Mouse (Mus musculus): ENCODE results near the gene Tsg101. TPM values are rescaled to one million over a fixed set of nuclear protein-coding genes. Genes with fewer than 3 reads are reported as not detected.

The Tsg101 gene
- polyA plus RNA-seq (2016; fragmentation: Nextera tagmentation; extraction: Ambion mirVana), result 262 and 315 TPM in 2 replicates

DNA sequence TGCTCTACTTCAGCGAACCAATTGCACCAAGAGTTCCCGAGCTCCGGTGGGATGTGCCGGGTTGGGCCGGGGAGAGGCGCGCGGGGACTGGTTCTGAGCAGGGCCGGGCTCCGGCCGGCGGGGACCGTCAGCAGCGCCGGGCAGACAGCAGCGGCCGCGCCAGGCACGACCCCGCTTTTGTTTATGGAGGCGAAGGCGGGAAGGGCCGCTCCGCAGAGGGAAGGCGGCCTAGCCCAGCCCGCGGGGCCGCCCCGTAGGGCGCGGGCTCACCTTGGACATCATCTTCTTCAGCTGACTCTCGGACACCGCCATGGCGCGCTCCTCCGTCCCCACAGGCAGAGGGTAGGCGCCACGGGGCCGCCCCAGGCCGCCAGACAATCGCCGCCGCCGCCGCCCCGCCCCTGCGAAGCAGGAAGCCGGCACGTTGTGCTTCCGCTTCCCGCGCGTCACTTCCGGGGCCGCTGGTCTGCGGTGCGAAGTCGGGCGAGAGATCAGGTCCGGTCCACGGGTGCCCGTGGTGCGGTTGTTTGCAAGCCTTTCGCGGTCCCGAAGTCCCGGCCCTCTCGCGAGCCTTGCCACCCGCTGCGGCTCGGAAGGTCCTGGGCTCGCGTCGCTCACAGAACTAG, at the start of gene Tsg101:
Gene Tsg101, minus strand, starts transcription at position 419 of the 626 bp plus-strand sequence.
- no peaks in the 10 kb centered on the region for H3K9me3 ChIP-seq
- H3K27me3 ChIP-seq (ENCODE audit: insufficient read depth, poor library complexity, severe bottlenecking), result no peaks in the 10 kb centered on the region
- H3K36me3 ChIP-seq, result peaks cover 32% of the 10 kb centered on the region
- peak within 1 kb of the TSS; percentile 93 for H3K4me3 ChIP-seq
- H3K27ac ChIP-seq, result peak within 1 kb of the TSS; percentile 98
- DNase-seq (ENCODE audit: low spot score), result peak; percentile 94
- WGBS, result under 1% methylated on average over 75 of the region's 75 CpGs
- H3K4me1 ChIP-seq (replicated peaks), result peaks cover 26% of the 10 kb centered on the region

DNA sequence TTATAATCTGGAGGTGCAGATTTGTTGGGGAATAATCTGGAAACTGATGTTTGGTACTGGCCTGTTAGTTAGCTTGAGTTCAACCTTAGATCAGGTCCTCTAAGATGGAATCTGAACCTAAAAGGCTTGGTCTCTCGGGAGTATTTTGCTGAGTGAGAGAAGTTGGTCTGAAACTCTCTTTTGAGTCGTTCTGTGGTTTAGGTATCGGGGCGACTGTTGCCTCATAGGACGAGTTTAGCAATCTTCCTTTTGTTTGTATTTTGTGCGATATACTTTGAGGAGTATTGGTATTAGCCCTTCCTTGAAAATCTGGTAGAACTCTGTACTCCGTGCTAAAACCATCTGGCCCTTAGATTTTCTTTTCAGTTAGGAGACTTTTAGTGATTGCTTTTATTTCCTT, 44.3 kb upstream of the Tsg101 start:
- Histone ChIP-seq H3K4me3 (no peak overlapping the region), H3K9me3 (no peaks in the 10 kb centered on the region), H3K27ac (peak overlapping the region; percentile 76; the same call in 1 of the 2 replicates), H3K4me1 (replicated peaks) (peaks cover 12% of the 10 kb centered on the region), H3K27me3 (ENCODE audit: insufficient read depth, poor library complexity, severe bottlenecking) (peaks cover 18% of the 10 kb centered on the region; the same call in 1 of the 2 replicates), H3K36me3 (no peaks in the 10 kb centered on the region)
- 88% methylated on average over 7 of the region's 7 CpGs for WGBS
- DNase-seq (ENCODE audit: low spot score), result no peak

DNA sequence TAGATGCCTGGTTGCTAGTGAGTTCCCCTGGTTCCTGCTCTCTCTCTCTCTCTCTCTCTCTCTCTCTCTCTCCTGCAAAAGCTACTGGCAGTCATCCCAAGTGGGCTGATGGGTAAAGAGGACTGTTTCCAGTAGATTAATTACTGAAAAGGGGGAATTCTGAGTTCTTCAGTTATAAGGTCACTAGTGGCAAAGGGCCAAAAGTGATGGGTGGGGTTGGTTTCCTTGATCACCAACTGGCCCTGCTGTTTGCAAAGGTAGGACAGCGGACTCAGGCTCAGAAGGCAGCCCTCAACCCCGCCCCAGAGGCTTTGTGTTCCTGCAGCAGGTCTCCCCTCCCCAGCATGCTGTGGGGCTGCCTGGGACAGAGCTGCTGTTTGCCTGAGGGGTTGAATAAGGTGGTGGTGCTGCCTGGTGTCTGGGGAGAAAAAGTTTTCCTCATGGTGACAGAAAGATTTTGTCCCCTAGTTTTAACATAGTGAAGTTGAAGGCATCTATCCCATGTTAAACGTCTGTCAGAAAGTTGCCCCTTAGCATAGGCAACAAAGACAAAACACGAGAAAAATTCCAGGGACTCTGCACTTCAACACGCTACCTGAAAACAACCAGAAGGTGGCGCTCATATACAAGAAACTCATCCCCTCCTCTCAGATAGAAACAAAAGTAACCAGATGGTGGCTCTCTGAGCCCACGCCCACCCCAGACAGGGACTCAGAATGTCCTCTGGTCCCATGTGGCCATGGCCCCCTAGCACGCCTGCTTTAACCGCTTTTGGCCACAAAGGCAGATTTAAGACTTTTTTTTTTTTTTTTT, 43.2 kb upstream of the Tsg101 start:
- under 1% methylated on average over 9 of the region's 9 CpGs for WGBS
- Histone ChIP-seq H3K36me3 (no peaks in the 10 kb centered on the region), H3K27me3 (ENCODE audit: insufficient read depth, poor library complexity, severe bottlenecking) (peaks cover 21% of the 10 kb centered on the region; the same call in 1 of the 2 replicates), H3K4me1 (replicated peaks) (peaks cover 19% of the 10 kb centered on the region), H3K4me3 (peak overlapping the region; percentile 11; the same call in 1 of the 2 replicates), H3K27ac (peak overlapping the region; percentile 76), H3K9me3 (no peaks in the 10 kb centered on the region)
- peak; percentile 77 for DNase-seq (ENCODE audit: low spot score)

DNA sequence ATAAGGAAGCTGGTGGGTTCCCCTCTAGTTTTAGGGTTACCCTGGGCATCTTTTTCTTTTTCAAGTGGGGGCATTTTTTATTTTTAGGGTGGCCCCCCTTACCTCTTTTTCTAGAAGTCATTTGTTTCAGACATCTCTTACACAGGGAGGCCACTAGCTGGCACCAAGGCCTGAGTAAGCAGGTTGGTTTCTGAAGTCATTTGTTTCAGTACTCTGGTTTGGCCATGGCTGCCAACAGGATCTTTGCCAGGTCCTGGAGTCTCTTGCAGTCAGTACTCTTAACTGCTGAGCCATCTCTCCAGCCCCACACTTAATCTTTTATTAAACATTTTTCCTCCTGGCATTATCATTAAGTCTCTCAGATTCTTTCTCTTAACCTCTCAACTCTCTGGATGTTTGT, 42.4 kb upstream of the Tsg101 start:
- Histone ChIP-seq H3K36me3 (no peaks in the 10 kb centered on the region), H3K27ac (0 out of 2 replicates have a peak overlapping the region, but pooled peaks have one; percentile 76), H3K27me3 (ENCODE audit: insufficient read depth, poor library complexity, severe bottlenecking) (peaks cover 21% of the 10 kb centered on the region; the same call in 1 of the 2 replicates), H3K4me1 (replicated peaks) (peaks cover 28% of the 10 kb centered on the region), H3K9me3 (no peaks in the 10 kb centered on the region), H3K4me3 (no peak overlapping the region)
- no peak for DNase-seq (ENCODE audit: low spot score)

DNA sequence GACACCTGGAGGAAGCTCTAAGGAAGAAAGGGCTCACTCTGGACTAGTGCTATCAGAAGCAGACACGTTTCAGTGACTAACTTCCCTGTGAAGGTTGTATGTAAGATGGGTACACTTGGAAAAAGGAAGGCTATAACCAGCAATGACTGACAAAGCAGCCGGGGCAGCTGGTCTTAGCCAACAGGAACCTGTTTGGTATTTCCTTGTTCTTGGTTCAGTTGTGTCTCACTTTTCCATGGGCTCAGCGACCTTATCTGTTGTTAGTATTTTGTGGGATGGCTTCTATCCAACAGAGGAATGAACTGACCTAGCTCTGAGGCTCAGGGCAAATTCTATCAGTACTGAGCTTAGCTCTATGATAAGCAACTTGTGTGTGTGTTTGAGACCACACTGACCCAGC, 41.2 kb upstream of the Tsg101 start:
- Histone ChIP-seq H3K9me3 (no peaks in the 10 kb centered on the region), H3K36me3 (no peaks in the 10 kb centered on the region), H3K4me3 (no peak overlapping the region), H3K4me1 (replicated peaks) (peaks cover 29% of the 10 kb centered on the region), H3K27ac (no peak overlapping the region), H3K27me3 (ENCODE audit: insufficient read depth, poor library complexity, severe bottlenecking) (peaks cover 21% of the 10 kb centered on the region; the same call in 1 of the 2 replicates)
- DNase-seq (ENCODE audit: low spot score), result no peak
- WGBS, result 74% methylated on average over 3 of the region's 3 CpGs

DNA sequence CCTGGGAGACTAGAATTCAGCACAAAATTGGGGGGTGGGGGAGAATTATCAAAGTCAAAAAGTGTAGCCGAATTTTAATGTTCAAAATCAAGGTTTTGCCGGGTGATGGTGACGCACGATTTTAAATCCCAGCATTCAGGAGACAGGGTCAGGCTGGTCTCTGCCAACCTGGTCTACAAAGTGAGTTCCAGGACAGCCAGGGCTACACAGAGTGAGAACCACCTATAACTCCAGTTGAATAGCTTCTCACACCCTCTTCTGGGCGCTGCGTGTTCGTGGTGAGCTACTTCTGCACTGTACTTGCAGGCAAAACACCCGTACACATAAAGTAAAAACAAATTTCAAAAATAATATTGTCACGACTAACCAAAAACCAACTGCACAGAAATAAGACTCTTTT, 39.1 kb upstream of the Tsg101 start:
- Histone ChIP-seq H3K9me3 (no peaks in the 10 kb centered on the region), H3K36me3 (peaks cover 16% of the 10 kb centered on the region), H3K4me3 (peak overlapping the region; percentile 85), H3K27ac (peak overlapping the region; percentile 92), H3K27me3 (ENCODE audit: insufficient read depth, poor library complexity, severe bottlenecking) (peaks cover 21% of the 10 kb centered on the region; the same call in 1 of the 2 replicates), H3K4me1 (replicated peaks) (peaks cover 29% of the 10 kb centered on the region)
- DNase-seq (ENCODE audit: low spot score), result no peak
- WGBS, result 20% methylated on average over 9 of the region's 9 CpGs

DNA sequence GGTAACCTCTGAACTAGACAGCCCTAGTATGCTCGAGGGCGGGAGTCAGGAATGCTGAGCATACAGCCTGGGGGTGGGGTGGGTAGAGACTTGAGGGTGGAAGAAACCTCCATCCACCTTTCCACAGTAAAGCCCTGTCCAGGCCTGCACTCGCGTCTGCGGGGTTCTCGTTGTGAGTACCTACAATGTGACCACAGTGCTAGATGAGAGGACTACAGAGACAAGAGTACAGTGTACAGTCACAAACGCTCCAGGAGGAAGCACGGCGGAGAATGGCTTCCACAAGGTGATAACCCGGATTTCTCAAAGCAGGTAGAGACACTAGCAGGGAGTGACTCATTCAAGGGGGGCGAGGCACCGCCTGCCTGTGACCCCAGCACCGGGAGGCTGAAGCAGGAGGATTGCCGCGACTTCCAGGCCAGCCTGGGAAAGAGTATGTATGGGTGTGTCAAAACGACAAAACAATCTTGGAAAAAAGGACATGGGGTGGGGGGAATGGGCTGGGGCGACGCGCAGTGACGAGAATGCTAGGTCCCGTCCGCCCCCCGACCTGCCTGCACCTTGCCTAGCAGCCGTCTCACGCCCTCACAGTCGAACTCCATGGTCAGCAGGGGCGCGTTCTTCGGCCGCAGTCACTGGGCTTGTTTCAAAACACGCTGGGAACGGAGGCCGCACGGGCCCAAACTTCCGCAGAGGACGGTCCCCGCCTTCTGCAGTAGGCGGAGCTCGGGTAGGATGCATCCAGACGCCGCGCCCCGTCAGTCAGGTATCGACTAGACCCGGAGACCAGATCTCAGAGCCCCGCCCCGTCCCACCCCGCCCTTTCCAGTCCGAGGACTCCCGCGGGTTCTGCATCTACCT, 38.3 kb upstream of the Tsg101 start, which contains the start of gene Uevld:
Gene Uevld, minus strand, starts transcription at position 697 of the 861 bp plus-strand sequence.
- 2% methylated on average over 51 of the region's 51 CpGs for WGBS
- peak; percentile 96 for DNase-seq (ENCODE audit: low spot score)
- peaks cover 24% of the 10 kb centered on the region for H3K36me3 ChIP-seq
- H3K27me3 ChIP-seq (ENCODE audit: insufficient read depth, poor library complexity, severe bottlenecking), result peaks cover 21% of the 10 kb centered on the region; the same call in 1 of the 2 replicates
- H3K4me3 ChIP-seq, result peak within 1 kb of the TSS; percentile 85
- peak within 1 kb of the TSS; percentile 92 for H3K27ac ChIP-seq
- no peaks in the 10 kb centered on the region for H3K9me3 ChIP-seq
- peaks cover 21% of the 10 kb centered on the region for H3K4me1 ChIP-seq (replicated peaks)

DNA sequence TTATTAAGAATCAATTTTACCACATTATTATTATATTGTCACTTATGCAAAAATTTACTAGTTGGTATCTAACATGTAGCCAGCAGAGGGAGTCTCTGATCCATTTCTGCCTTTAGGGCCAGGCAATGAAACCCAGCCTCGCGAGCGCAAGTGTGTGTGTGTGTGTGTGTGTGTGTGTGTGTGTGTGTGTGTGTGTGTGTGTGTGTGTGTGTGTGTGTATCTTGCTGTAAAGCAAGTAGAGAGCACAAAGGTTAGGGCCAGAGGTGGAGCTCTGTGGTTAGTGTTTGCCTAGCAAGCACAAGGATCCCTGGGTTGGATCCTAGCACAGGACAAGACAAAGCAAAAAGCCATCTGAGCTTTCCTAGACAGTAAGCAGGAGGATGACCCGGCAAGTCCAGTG, 16.1 kb upstream of the Tsg101 start:
- Histone ChIP-seq H3K27ac (no peak overlapping the region), H3K4me1 (replicated peaks) (no peaks in the 10 kb centered on the region), H3K36me3 (peaks cover 81% of the 10 kb centered on the region), H3K9me3 (no peaks in the 10 kb centered on the region), H3K4me3 (no peak overlapping the region), H3K27me3 (ENCODE audit: insufficient read depth, poor library complexity, severe bottlenecking) (no peaks in the 10 kb centered on the region)
- WGBS, result 71% methylated on average over 4 of the region's 4 CpGs
- DNase-seq (ENCODE audit: low spot score), result peak; percentile 13

DNA sequence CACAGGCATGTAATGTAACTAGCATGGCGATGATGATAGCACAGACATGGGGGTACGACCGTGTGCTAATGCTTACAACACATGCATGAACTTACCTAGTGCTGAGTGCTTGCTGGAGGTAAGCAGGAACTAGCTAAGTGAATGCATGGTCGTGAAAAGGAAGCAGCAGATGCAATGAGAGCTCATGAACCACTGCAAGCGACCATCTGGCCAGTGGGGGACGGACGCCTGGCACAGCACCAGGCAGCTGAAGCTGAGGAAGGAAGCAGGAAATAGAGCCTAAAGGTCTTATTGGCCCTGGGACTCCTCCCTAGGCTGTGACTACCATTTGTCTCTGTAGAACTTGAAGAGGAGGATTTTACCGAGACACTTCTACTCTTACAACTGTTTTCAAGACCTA, 15.0 kb upstream of the Tsg101 start:
- 90% methylated on average over 8 of the region's 8 CpGs for WGBS
- no peaks in the 10 kb centered on the region for H3K9me3 ChIP-seq
- no peak overlapping the region for H3K4me3 ChIP-seq
- no peaks in the 10 kb centered on the region for H3K4me1 ChIP-seq (replicated peaks)
- peaks cover 81% of the 10 kb centered on the region for H3K36me3 ChIP-seq
- no peak overlapping the region for H3K27ac ChIP-seq
- DNase-seq (ENCODE audit: low spot score), result no peak
- H3K27me3 ChIP-seq (ENCODE audit: insufficient read depth, poor library complexity, severe bottlenecking), result no peaks in the 10 kb centered on the region

DNA sequence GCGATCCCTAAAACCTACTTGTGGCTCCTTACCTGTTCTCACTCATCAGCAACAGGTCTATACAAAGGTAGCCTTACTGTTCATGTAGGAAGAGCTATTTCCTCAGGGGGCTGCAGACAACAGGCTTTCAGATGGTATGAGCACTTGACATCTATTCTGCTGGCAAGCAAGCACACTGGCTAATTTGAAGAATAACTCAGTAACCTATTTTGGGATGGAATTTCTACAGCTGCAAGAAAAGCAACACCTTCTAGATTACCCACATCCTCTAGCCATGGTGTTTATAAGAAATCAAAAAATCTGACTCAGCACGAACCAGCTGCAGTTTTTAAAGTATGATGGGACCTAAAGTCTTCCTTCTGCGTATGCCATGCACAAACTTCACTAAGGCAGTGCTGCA, 11.6 kb upstream of the Tsg101 start:
- WGBS, result 95% methylated on average over 3 of the region's 3 CpGs
- DNase-seq (ENCODE audit: low spot score), result no peak
- no peaks in the 10 kb centered on the region for H3K9me3 ChIP-seq
- no peak overlapping the region for H3K27ac ChIP-seq
- peaks cover 73% of the 10 kb centered on the region for H3K36me3 ChIP-seq
- no peaks in the 10 kb centered on the region for H3K4me1 ChIP-seq (replicated peaks)
- no peak overlapping the region for H3K4me3 ChIP-seq
- no peaks in the 10 kb centered on the region for H3K27me3 ChIP-seq (ENCODE audit: insufficient read depth, poor library complexity, severe bottlenecking)

DNA sequence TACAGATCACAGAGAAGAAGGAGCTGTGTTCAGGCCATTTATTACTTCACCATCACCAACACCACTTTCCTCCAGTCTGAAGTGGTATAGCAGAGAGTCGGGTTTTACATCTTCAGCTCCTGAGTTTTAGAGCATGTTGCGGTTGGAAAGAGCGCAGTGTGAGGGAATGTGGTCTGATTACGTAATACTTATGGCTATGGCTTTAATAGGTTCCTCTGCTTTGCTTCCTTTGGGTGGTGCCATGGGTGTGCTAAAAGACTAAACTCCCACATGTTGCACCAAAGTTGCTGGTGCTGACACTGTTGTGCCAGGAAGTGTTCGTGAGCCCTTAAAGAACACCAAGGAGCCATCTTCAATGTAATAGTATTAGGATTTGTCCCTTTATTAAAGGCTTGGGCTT, 8.5 kb upstream of the Tsg101 start:
- Histone ChIP-seq H3K9me3 (no peaks in the 10 kb centered on the region), H3K27ac (no peak overlapping the region), H3K4me1 (replicated peaks) (no peaks in the 10 kb centered on the region), H3K36me3 (peaks cover 45% of the 10 kb centered on the region), H3K27me3 (ENCODE audit: insufficient read depth, poor library complexity, severe bottlenecking) (no peaks in the 10 kb centered on the region), H3K4me3 (no peak overlapping the region)
- DNase-seq (ENCODE audit: low spot score), result no peak
- 95% methylated on average over 5 of the region's 5 CpGs for WGBS

DNA sequence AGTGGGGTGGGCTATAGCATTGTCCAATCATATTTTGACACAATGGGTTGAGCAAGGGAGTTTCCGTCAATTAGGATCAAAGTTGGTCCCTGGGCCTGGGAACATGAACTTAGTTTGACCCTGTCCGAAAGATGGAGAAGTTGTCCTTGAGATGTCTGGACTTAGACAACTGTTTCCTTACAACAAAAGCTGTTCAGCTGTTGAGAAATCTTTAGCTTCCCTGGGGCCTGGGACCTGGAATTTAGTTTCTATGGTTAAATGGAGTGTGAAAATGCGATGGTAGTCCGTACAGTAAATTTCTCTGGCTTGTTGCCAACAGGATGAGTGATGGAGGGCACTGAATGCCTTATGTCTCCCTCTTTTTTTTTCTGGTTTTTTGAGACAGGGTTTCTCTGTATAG, 2.3 kb upstream of the Tsg101 start:
- 88% methylated on average over 4 of the region's 4 CpGs for WGBS
- Histone ChIP-seq H3K4me3 (no peak overlapping the region), H3K27ac (no peak overlapping the region), H3K4me1 (replicated peaks) (peaks cover 22% of the 10 kb centered on the region), H3K27me3 (ENCODE audit: insufficient read depth, poor library complexity, severe bottlenecking) (no peaks in the 10 kb centered on the region), H3K36me3 (peaks cover 14% of the 10 kb centered on the region), H3K9me3 (no peaks in the 10 kb centered on the region)
- DNase-seq (ENCODE audit: low spot score), result no peak

Data from hindbrain, embryonic 10.5 days (tissue).